Mouse (Mus musculus): ENCODE results near the gene Camsap1.
A peak's percentile ranks its signal among the peaks of the same experiment; 100 is the strongest.

Gene Camsap1

DNA sequence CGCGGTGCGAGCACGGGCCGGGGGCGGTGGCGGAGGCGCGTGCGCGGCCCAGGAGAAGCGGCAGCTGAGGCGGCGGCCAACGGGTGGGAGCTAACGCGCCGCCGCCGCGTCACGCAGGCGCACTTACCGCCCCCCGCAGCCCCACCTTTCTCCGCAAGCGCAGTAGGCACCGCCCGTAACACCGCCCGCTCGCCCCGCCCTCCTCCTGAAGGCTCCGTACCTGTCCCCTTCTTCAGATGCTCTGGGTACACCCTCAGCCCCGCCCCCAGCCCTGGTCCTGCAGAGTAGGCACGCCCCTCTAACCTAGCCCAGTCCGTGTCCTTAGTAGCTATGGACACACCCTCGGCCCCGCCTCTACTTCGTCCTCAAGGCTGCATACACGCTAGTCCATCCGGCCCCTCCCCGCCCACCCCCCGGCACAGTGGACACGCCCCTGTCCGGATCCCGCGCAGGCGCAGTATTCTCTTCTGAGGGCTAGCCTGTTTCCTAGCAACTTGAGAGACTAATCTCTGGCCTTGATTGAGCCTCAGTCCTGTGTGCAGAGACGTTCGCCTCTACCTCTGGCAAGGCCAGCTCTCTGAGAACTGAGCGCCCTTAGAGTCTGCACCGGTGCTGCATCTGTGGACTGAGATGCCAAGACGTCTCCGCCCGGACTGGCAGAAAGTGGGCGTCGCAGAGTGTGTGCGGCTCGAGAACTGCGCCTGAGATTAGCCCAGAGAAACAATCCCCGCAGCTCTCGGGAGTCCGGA is at the start of gene Camsap1:
Gene Camsap1, minus strand, starts transcription at position 124 of the 749 bp plus-strand sequence.
- DNase-seq: peak; percentile 100

DNA sequence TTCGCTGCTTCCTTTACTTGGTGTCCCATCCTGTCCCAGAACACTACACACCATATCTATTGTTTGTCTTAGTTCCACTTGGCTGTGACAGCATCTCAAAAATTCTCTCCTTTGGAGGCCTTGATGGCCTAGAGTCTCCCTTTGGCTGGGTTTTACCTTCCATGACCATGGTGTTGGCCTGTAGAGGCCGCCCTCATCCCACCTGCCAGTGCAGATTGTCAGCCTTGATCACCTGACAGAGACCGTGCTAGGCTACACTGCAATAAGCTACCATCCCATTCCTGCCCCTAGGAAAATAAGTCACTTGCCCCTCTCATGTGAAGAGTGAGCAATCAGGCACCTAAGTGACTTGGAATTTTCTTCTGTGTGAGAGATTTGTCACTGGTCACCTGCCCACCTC is 47.2 kb upstream of the Camsap1 start:
- DNase-seq: no peak

DNA sequence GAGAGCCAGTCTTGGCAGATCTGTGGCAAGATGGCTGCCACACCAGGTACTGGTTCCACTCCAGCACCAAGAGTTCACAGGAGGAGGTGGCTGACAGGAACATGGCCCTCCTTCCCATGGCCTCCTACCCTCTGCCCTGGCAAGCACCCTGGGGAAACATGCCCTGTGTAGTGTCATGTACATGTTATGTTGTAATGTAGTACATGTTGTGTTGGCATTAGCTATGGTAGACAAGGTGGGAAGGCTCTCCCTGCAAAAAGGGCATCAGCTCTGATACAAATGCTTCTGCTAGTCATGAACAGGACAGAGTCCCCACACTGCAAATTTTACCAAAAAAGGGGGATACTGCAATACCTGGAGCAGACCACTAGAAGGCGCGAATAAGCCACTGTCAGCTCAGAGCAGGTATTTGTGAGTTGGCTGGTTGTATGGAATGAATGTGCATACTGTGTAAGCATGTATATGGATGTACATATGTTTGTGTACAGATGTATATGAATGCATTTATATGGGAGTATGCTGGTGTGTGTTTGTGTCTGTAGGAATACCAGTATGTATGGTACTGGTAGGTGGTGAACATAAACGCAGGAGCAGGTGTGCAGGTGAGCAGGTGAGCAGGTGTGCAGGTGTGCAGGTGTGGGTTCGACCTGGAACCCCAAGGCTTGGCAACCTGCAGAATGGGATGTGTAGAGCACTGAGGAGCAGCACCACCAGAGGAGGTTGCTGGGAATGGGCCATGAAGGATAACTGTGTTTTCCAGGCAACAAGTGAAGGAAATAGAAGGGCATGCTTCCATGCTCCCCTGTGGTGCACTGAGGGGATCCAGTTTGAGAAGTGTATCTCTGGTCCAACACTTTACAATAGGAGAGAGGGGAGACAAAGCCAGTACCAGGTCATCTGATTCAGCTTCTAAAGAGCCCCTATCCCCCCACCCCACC is 41.3 kb upstream of the Camsap1 start:
- DNase-seq: peak; percentile 53

DNA sequence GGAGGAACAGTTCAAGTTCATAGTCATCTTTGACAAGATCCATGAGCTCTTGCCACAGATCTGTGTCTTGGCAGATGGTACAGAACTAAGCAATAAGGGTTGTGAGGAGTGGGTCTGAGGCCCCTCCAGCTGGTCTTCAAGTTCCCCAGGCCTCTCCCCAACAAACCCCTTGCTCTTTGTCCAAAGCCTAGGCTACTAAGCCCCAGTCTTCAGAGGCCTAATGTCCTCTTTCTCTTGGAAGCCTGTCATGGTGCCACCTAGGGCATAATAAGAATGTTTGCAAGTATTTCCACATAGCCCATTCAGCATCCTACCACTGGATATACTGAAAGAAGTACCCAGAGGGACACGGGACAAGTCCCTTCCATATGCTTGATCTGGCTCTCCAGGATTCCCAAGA is 39.5 kb upstream of the Camsap1 start:
- no peak for DNase-seq

DNA sequence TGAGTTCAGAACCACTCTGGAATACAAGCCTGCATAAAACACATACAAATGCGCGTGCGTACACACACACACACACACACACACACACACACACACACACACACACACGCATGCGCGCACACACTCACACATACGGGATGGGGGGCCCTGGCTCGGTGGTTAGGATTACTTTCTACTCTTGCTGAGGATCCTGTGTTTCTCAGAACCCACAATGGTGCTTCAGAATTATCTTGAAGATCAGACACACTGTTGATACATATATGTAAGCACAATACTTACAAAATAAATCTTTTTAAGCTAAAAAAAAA is 39.1 kb upstream of the Camsap1 start:
- no peak for DNase-seq

DNA sequence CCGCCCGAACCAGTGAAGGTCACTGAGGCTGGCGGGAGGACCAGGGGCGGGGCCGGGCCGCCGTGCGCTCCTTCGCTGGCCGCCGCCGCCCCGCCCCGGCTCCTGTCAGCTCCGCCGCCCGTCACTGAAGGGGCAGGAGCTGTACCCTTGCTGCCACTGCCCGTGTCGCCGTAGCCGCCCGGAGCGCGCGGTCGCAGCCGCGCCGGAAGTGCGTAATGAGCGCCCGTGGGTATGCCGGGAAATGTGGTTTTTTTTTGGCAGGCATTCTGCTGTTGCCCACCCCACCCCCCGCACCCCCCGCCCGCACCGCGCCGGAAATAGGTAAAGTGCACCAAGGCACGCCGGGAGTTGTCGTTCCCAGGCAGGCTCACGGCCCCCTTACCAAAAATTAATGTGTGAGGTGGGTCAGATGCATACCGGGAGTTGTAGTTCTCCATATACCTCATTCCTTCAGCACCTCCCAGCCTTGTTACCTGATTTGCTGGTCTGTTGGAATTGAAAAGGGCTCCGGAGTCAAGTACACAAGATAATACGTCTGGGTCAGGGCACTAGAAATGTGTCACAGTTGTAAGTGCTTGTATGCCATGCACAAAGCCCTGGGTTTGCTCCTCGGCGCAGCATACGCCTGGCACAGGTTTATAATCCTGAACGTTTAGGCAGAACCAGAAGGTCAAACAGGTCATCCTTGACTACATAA is 38.6 kb upstream of the Camsap1 start, which contains the start of gene Ubac1:
Gene Ubac1, minus strand, starts transcription at position 187 of the 697 bp plus-strand sequence.
- DNase-seq: peak; percentile 96

DNA sequence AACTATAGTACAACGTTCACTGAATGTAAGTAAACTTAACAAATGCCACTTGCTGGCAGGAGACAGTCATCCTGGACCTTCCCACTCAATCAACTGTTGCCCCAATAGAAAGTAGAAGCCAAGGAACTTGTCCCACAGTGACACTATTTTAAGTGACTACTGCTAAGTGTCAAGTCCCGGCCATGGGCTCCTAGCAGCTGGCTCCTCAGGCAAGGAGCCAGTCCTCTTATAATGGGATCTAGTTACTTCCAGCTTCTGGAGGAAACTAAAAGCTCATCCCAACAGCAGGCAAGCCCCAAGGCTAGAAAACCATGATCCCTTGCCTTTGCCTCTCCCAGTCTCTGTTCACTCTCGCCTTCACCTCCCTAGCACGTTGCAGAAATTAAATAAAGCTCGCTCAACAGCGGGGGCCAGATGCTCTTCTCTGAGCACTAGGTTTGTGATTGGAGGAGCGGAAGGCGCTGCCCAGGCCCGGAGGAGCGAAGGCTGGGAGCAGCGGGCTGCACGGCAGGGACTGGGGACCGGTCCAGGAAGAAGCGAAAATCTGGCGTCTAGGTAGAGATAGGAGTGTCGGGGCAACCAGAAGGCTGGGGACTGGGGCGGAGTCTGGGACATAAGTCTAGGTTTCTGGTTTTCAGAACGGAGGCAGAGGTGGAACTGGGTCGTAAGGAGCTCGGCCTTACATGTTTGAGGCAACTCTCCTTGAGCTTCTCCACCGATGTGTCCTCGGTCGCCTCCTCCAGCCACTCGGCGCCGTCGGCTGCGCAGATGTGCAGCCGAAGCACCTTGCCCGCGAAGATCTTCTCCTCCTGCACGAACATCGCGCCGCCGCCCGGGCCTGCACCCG is 37.9 kb upstream of the Camsap1 start:
- DNase-seq: peak; percentile 52

DNA sequence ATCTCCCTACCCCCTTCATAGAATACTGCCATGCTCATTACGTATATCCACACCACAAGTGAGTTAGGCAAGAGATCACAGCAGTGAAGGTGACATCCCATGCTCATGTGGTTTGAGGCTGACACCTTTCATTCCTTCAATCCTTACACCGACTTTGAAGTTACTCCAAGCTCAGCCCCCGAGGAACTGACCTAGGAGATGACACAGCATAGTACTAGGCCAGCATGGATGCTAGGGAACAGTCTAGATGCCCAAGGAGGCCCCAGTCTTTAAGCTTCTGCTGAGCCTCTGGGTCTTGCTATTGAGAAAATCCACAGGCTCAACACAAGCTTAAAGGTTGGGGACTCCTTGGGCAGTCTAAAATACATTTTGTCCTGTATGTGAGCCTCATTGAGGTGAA is 36.8 kb upstream of the Camsap1 start:
- no peak for DNase-seq

DNA sequence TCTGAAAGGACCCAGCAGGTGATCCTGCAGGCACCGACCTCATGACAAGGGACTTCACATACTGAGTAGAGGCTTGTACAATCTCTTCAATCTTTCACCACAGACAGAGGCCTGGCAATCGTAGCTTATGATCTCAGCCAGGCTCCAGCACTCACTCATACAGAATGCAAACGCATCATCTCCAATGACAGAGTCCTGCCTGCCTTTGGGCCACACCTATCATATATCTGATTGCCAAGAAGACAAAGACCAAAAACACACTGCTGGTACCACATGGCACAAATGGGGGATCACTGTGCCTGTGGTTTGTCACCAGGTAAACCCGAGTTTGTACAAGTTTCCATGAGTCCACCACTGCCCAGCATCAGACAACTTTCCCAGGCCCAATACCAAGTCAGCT is 34.2 kb upstream of the Camsap1 start:
- DNase-seq: no peak

DNA sequence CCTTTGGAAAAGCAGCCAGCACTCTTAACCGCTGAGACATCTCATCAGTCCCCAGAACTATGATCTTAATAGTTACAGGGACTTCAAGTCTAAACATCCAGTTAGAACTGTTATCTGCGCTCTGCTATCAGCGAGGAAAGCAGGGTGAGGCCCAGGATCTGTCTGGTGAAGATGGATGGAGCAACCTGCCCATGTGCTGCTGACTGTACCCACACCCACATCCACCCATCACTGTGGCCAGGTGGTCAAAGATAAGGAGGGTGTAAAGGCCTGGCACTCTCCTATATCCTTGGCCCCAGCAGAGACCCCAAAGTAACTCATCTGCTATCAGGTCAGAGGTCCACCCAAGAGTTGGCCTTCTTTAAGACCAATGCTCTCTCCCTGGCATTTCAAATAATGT is 30.6 kb upstream of the Camsap1 start:
- DNase-seq: no peak

DNA sequence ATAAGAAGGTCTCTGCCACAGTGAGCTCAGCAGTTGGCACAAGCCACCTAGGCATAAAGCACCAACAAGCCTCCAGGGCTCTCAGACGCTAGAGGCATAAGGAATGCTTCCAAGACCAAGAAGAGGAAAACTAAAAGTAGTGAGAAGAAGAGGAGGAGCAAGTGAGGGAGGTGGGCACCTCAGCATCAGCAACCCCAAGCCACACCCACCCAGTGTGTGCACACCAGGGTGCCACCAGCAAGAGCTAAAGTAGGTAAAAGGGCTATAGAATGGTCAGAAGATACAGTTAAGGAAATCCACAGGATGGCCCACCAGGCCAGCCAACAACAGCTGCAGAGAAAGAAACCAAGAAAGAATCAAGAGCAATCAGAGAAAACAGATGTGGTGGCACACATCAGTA is 28.3 kb upstream of the Camsap1 start:
- no peak for DNase-seq

DNA sequence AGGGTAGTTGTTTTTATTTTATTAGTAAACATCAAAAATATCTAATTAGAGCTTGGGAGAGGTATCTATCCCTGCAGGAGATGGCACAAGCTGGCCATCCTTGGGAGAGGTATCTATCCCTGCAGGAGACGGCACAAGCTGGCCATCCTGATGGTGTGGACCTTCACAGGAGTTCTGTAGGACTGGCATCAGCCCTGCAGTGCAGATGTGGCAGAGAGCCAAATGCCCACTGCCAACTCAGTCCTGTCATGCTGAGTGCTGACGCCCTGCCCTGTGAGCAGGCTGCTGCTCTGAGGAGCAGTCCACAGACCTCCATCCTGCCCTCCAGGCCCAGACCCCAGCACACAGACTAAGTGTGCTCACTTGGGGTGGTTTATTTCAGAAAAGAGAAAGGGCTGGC is 18.9 kb upstream of the Camsap1 start:
- DNase-seq: no peak

DNA sequence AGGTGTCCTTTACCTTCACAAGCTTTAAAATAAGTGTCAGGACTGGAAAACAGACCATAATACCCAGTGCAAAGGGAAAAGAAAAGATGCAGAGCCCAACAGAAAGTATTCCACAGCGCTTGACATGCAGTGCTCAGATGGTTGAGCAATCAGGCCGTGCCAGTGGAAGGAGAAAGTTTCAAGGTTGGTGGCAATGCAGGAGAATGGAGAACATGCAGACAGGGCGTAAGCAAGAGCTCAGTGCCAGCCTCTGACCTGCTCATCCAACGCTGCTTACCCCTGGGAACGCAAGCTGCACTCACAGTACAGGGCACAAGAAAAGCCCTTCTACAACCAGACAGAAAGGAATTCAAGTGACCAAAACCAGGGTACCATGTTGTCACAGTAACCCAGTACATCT is 18.1 kb upstream of the Camsap1 start:
- DNase-seq: no peak

DNA sequence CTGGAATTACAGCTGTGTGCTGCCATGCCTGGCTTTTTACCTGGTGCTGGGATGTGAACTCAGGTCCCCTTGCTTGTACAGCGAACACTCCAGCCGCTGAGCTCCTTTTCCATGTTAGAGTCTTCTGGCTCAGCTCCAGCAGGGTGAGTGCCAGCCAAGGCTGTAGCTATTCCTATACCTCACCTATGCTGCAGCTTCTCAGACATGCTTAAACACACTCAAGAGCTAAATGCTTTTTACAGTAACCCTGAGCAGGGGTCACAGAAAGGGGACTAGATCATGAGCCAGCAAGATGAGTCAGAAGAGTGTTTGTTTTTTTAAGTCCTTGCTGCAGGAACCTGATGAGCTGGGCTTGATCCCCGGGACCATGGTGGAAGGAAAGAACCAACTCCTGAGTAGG is 14.6 kb upstream of the Camsap1 start:
- DNase-seq: no peak

DNA sequence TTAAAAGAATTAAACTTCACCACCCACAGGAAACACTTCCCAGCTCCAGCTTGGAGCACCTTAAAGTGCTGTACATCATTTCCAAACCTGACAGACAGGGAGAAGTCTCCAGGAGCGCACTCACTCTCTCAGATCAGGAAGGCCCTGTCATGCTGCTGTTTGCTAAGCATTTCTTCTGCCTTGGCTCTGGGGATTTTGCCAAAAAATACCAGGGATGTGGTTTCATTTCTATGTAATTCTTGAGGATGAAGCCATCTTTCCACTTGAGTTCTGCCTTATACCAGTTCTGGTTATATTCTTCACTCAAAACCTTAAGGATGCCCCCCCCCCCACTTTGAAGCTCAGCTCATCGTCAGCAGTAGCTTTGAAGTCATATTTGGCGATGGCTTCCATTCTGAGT is 11.7 kb upstream of the Camsap1 start:
- DNase-seq: no peak

DNA sequence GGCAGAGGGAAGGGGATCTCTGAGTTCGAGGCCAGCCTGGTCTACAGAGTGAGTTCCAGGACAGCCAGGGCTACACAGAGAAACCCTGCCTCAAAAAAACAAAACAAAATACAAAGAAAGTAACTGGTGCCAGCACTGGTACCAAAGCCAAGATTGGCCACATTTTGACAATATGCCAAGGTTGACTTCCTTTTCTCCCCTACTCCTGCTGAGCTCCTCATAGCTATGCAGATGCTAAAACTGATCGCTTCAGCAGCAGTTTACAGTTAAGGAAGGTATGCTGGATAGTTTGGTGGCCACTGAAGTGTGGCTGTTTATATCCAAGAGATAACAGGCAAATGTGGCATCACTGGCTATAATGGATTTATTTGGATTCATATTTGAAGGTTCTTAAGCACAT is 9.2 kb upstream of the Camsap1 start:
- DNase-seq: no peak

DNA sequence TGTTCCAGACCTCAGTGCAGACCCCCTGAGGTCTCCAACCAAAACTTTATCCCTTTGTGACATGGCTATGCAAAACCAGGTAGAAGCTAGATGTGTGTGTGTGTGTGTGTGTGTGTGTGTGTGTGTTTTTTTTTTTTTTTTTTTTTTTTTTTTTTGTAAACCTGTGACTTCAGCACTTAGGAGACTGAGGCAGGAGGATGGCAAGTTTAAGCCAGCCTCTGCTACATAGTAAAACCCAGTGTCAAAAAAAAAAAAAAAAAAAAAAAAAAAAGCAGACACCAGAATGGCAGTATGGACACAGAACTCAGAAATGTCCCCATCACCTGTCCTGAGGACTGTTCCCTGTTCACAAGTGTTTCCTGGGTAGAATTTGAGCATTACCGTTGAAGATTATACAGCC is 6.6 kb upstream of the Camsap1 start:
- no peak for DNase-seq

DNA sequence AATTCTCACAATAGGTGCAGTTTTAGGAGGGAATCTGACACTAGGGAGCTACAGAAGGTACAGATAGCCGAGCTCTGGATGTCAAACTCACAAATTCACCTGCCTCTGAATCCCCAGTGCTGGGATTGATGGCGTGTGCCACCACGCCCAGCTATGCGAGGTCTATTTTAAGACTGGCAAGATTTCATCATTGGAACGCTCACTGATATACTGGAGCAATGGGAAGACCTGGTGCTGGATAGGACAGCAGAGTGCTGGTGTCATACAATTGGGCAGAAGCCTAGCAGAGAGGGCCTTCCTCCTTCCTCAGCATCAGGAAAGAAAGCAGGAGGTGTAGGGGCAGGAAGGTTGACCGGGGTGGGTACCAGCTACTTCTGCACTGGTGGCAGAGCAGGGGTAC is 4.7 kb upstream of the Camsap1 start:
- no peak for DNase-seq

DNA sequence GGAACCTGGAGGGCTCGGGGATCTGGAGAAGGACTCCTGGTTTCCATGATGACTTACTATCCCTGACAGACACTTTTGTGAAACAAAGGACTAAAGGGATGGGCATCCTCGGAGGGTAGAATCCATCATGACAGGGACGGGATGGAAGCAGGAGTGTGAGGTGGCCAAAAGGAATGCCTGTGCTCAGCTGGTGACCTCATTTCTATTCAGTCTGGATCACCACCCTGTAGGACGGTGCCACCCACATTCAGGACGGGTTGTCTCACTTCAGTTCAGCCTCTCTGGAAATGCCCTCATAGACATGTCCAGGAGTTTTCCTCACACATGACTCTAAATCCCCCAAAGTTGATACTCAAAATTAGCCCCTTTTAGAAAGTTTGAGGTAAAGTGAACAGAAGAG is 3.5 kb upstream of the Camsap1 start:
- DNase-seq: no peak

DNA sequence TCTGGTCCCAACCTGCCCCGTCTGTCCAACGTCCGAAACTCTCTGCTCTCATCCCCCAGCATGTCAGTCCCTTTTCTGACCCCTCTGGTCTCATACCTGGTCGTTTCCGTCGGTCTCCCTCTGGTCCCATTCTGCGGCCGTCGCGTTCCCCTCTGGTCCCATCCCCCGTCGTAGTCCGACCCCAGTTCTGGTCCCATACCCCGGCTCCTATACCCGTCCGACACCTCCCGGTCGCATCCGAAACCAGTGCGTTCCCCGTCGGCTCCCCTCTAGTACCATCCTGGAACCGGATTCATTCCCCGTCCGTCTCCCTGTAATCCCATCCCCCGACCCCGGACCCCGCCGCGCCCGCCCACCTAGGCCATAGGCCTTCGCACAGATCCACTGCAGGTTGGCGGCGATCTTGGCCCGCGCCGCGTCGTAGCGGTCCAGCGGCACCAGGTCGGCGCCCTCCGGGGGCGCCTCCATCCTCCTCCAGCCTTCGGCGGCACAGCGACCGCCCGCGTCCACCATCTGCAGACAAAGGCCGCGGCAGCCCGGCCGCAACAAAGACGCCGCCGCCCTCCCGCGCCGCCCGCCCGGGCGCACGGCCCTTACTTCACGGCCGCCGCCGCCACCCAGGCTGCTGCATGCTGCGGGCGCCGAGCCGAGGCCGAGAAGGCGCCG is 523 bp downstream of the Camsap1 start:
- DNase-seq: no peak

DNA sequence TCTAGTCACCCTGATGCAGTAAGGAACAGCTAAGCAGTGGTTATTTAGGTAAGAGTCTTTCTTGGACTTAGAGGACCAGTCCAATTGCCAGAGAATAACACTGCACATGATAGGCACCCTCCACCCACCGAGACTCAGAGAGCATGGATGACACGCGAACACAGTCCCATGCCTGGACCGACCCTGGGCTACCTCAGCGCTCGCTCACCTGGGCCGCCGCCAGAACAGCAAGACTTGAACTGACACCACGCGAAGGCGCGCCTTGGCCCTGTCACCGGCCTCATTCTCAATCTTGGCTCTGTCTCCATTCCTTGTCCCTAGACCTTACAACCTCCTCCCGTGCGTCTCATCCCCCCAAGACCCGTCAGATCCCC is 1.0 kb downstream of the Camsap1 start:
- DNase-seq: peak; percentile 28

DNA sequence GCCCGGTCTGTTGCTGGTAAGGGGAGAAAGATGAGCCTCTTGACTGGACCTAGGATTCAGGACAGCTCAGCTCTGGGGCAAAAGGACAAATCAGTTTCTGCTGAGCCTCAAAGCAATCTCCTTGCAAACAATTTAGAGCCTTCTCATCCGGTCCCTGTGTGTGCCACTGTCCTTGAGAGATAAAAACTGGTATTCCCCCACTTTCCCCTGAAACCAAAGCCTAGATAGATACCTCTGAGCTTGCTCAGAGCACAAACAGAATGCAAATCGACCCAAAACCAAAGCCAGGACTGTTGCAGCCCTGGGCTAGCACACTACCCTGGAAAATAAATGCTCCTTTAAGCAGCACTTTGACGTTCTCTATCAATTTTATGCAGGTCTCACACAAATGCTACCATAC is 4.1 kb downstream of the Camsap1 start:
- no peak for DNase-seq
